Mouse (Mus musculus) C2C12 (cell line): ENCODE data around the gene Sfi1.
"Not testable (repeated sequence)": the region's sequence is repeated elsewhere in the genome, so short reads cannot be mapped to it uniquely, and the experiment has no call there.

Source experiments
- CEBPB ChIP-seq: IDR thresholded peaks from one replicate; pipeline ENCODE4 v1.6.1; 2011; ENCODE audit warnings: low read depth, mild to moderate bottlenecking, control low read depth, moderate library complexity
- CTCF ChIP-seq: IDR thresholded peaks from one replicate; pipeline ENCODE4 v1.5.1; 2011; ENCODE audit not compliant: control insufficient read depth, insufficient read depth, insufficient read length
- FOSL1 ChIP-seq: IDR thresholded peaks from one replicate; pipeline ENCODE4 v1.8.0; 2011; ENCODE audit warnings: mild to moderate bottlenecking, low read length; ENCODE audit not compliant: poor library complexity, insufficient read depth, severe bottlenecking
- MAX ChIP-seq: IDR thresholded peaks from one replicate; pipeline ENCODE4 v1.6.1; 2011; ENCODE audit warnings: mild to moderate bottlenecking, control low read depth
- MYOD1 ChIP-seq: IDR thresholded peaks from one replicate; pipeline ENCODE4 v1.6.1; 2011; ENCODE audit warnings: low read depth; ENCODE audit not compliant: control insufficient read depth, insufficient read length
- MYOG ChIP-seq: IDR thresholded peaks from one replicate; pipeline ENCODE4 v1.6.1; 2011; ENCODE audit not compliant: control insufficient read depth, insufficient read length; ENCODE audit errors: extremely low read depth
- USF1 ChIP-seq: IDR thresholded peaks from one replicate; pipeline ENCODE4 v1.6.1; 2011; ENCODE audit warnings: low read depth, mild to moderate bottlenecking, control low read depth, moderate library complexity

GRCm38 (mm10) chr11:3145359-3146165 lies 47.7 kb downstream of the Sfi1 start:
- TF ChIP-seq CTCF, USF1, FOSL1, MAX, CEBPB, MYOD1, MYOG: not testable (repeated sequence)
